Mouse (Mus musculus) heart, adult 2 months (tissue): Measurements from ENCODE around the gene Serpinc1.

Experiments
- CTCF ChIP-seq: fragments of 200-600 bp; IDR thresholded peaks from 2 replicates; pipeline ENCODE4 v1.8.1; 2022; ENCODE audit warnings: antibody characterized with exemption, mild to moderate bottlenecking, moderate library complexity
- EP300 ChIP-seq: fragments of 200-500 bp; IDR thresholded peaks from 2 replicates; pipeline ENCODE4 v1.6.1; 2011; ENCODE audit warnings: low read depth, low read length, control low read depth; ENCODE audit not compliant: insufficient read depth
- POLR2A ChIP-seq: fragments of 200-500 bp; IDR thresholded peaks from 2 replicates; pipeline ENCODE4 v1.6.1; 2011; ENCODE audit warnings: mild to moderate bottlenecking, low read depth, low read length, control low read depth; ENCODE audit not compliant: insufficient read depth

GRCm38 (mm10) chr1:161041261-161042020, 63.1 kb downstream of the Serpinc1 start:
- TF ChIP-seq POLR2A, result no peak
- TF ChIP-seq CTCF, result no peak
- TF ChIP-seq EP300, result no peak
